Mouse (Mus musculus): ENCODE data around the gene Lcn8. TPM values are rescaled to one million over a fixed set of nuclear protein-coding genes. Genes with fewer than 3 reads are reported as not detected.

The Lcn8 gene
- polyA plus RNA-seq, 1 experiment from 2014 or later, result 0.18 TPM

GRCm38 (mm10) chr2:25634046-25634445, 18.9 kb upstream of the Lcn8 start:
- Histone ChIP-seq H3K9ac (replicated peaks) (no peak overlapping the region), H3K36me3 (replicated peaks; ENCODE audit: insufficient read depth, low read length) (no peaks in the 10 kb centered on the region), H3K4me3 (ENCODE audit: low read depth, low read length) (no peak overlapping the region), H3K4me1 (ENCODE audit: insufficient read depth) (0 out of 2 replicates have a peak, but pooled peaks cover 2% of the 10 kb centered on the region), H3K4me2 (ENCODE audit: low read depth, low read length) (no peak overlapping the region), H3K27me3 (ENCODE audit: insufficient read depth, low read length) (no peaks in the 10 kb centered on the region), H3K9me3 (ENCODE audit: low read length) (no peaks in the 10 kb centered on the region), H3K27ac (ENCODE audit: low read depth) (no peak overlapping the region)
- no peak for ATAC-seq
- TF ChIP-seq EP300 (IDR thresholded peaks at IDR 0.05; ENCODE audit: low read depth) (no peak), CTCF (IDR thresholded peaks at IDR 0.05; ENCODE audit: low read depth) (peak; percentile 42)
- DNase-seq, result no peak
- 77% methylated on average over 1 of the region's 1 CpGs for WGBS (ENCODE audit: insufficient replicate concordance)

- Histone ChIP-seq H3K9me3 (ENCODE audit: low read length) (no peaks in the 10 kb centered on the region), H3K4me2 (ENCODE audit: low read depth, low read length) (no peak overlapping the region), H3K9ac (replicated peaks) (no peak overlapping the region), H3K4me1 (ENCODE audit: insufficient read depth) (0 out of 2 replicates have a peak, but pooled peaks cover 2% of the 10 kb centered on the region), H3K4me3 (ENCODE audit: low read depth, low read length) (no peak overlapping the region), H3K27ac (ENCODE audit: low read depth) (no peak overlapping the region), H3K36me3 (replicated peaks; ENCODE audit: insufficient read depth, low read length) (no peaks in the 10 kb centered on the region), H3K27me3 (ENCODE audit: insufficient read depth, low read length) (no peaks in the 10 kb centered on the region)
- ATAC-seq, result no peak
- peak; percentile 57 for DNase-seq
- TF ChIP-seq CTCF (IDR thresholded peaks at IDR 0.05; ENCODE audit: low read depth) (peak; percentile 67), EP300 (IDR thresholded peaks at IDR 0.05; ENCODE audit: low read depth) (no peak)
- 20% methylated on average over 6 of the region's 6 CpGs for WGBS (ENCODE audit: insufficient replicate concordance)
Measured at GRCm38 (mm10) chr2:25639890-25640289, 13.0 kb upstream of the Lcn8 start.

- no peaks in the 10 kb centered on the region for H3K36me3 ChIP-seq (replicated peaks; ENCODE audit: insufficient read depth, low read length)
- 46% methylated on average over 1 of the region's 1 CpGs for WGBS (ENCODE audit: insufficient replicate concordance)
- no peak overlapping the region for H3K27ac ChIP-seq (ENCODE audit: low read depth)
- no peak overlapping the region for H3K4me2 ChIP-seq (ENCODE audit: low read depth, low read length)
- ATAC-seq (no peak), DNase-seq (no peak)
- no peaks in the 10 kb centered on the region for H3K9me3 ChIP-seq (ENCODE audit: low read length)
- H3K4me1 ChIP-seq (ENCODE audit: insufficient read depth), result no peaks in the 10 kb centered on the region
- H3K27me3 ChIP-seq (ENCODE audit: insufficient read depth, low read length), result no peaks in the 10 kb centered on the region
- TF ChIP-seq CTCF (IDR thresholded peaks at IDR 0.05; ENCODE audit: low read depth), result no peak
- no peak overlapping the region for H3K4me3 ChIP-seq (ENCODE audit: low read depth, low read length)
- no peak overlapping the region for H3K9ac ChIP-seq (replicated peaks)
Measured at GRCm38 (mm10) chr2:25654502-25654901, 1.6 kb downstream of the Lcn8 start.

- Histone ChIP-seq H3K27ac (ENCODE audit: low read depth) (no peak overlapping the region), H3K9ac (replicated peaks) (no peak overlapping the region), H3K4me1 (ENCODE audit: insufficient read depth) (no peaks in the 10 kb centered on the region), H3K4me2 (ENCODE audit: low read depth, low read length) (no peak overlapping the region), H3K9me3 (ENCODE audit: low read length) (no peaks in the 10 kb centered on the region), H3K4me3 (ENCODE audit: low read depth, low read length) (no peak overlapping the region), H3K36me3 (replicated peaks; ENCODE audit: insufficient read depth, low read length) (no peaks in the 10 kb centered on the region), H3K27me3 (ENCODE audit: insufficient read depth, low read length) (no peaks in the 10 kb centered on the region)
- no peak for ATAC-seq
- DNase-seq, result no peak
- no peak for TF ChIP-seq CTCF (IDR thresholded peaks at IDR 0.05; ENCODE audit: low read depth)
- TF ChIP-seq EP300 (IDR thresholded peaks at IDR 0.05; ENCODE audit: low read depth), result no peak
- 79% methylated on average over 4 of the region's 4 CpGs for WGBS (ENCODE audit: insufficient replicate concordance)
Measured at GRCm38 (mm10) chr2:25656691-25657090, 3.8 kb downstream of the Lcn8 start.

GRCm38 (mm10) chr2:25657246-25657645, 4.3 kb downstream of the Lcn8 start:
- DNase-seq (no peak), ATAC-seq (no peak)
- H3K36me3 ChIP-seq (replicated peaks; ENCODE audit: insufficient read depth, low read length), result no peaks in the 10 kb centered on the region
- no peak overlapping the region for H3K4me3 ChIP-seq (ENCODE audit: low read depth, low read length)
- H3K27ac ChIP-seq (ENCODE audit: low read depth), result no peak overlapping the region
- H3K9ac ChIP-seq (replicated peaks), result no peak overlapping the region
- H3K4me1 ChIP-seq (ENCODE audit: insufficient read depth), result no peaks in the 10 kb centered on the region
- H3K27me3 ChIP-seq (ENCODE audit: insufficient read depth, low read length), result no peaks in the 10 kb centered on the region
- no peak for TF ChIP-seq CTCF (IDR thresholded peaks at IDR 0.05; ENCODE audit: low read depth)
- no peak for TF ChIP-seq EP300 (IDR thresholded peaks at IDR 0.05; ENCODE audit: low read depth)
- H3K4me2 ChIP-seq (ENCODE audit: low read depth, low read length), result no peak overlapping the region
- H3K9me3 ChIP-seq (ENCODE audit: low read length), result no peaks in the 10 kb centered on the region
- WGBS (ENCODE audit: insufficient replicate concordance), result 74% methylated on average over 4 of the region's 4 CpGs

- H3K27me3 ChIP-seq (ENCODE audit: insufficient read depth, low read length), result no peaks in the 10 kb centered on the region
- H3K27ac ChIP-seq (ENCODE audit: low read depth), result no peak within 1 kb of the TSS
- H3K36me3 ChIP-seq (replicated peaks; ENCODE audit: insufficient read depth, low read length), result no peaks in the 10 kb centered on the region
- no peak within 1 kb of the TSS for H3K4me3 ChIP-seq (ENCODE audit: low read depth, low read length)
- H3K4me2 ChIP-seq (ENCODE audit: low read depth, low read length), result no peak within 1 kb of the TSS
- DNase-seq (no peak), ATAC-seq (no peak)
- no peak within 1 kb of the TSS for H3K9ac ChIP-seq (replicated peaks)
- no peaks in the 10 kb centered on the region for H3K9me3 ChIP-seq (ENCODE audit: low read length)
- H3K4me1 ChIP-seq (ENCODE audit: insufficient read depth), result no peaks in the 10 kb centered on the region
- TF ChIP-seq CTCF (IDR thresholded peaks at IDR 0.05; ENCODE audit: low read depth) (no peak), EP300 (IDR thresholded peaks at IDR 0.05; ENCODE audit: low read depth) (no peak)
Measured at GRCm38 (mm10) chr2:25657652-25658051, 4.7 kb downstream of the Lcn8 start, which contains the start of gene Lcn5. Gene Lcn5, plus strand, starts transcription at chr2:25657952.

- no peak for TF ChIP-seq CTCF (IDR thresholded peaks at IDR 0.05; ENCODE audit: low read depth)
- TF ChIP-seq EP300 (IDR thresholded peaks at IDR 0.05; ENCODE audit: low read depth), result no peak
- no peaks in the 10 kb centered on the region for H3K27me3 ChIP-seq (ENCODE audit: insufficient read depth, low read length)
- H3K36me3 ChIP-seq (replicated peaks; ENCODE audit: insufficient read depth, low read length), result no peaks in the 10 kb centered on the region
- H3K4me3 ChIP-seq (ENCODE audit: low read depth, low read length), result no peak overlapping the region
- no peak overlapping the region for H3K4me2 ChIP-seq (ENCODE audit: low read depth, low read length)
- ATAC-seq (no peak), DNase-seq (no peak)
- H3K9me3 ChIP-seq (ENCODE audit: low read length), result no peaks in the 10 kb centered on the region
- no peak overlapping the region for H3K9ac ChIP-seq (replicated peaks)
- 79% methylated on average over 8 of the region's 8 CpGs for WGBS (ENCODE audit: insufficient replicate concordance)
- no peaks in the 10 kb centered on the region for H3K4me1 ChIP-seq (ENCODE audit: insufficient read depth)
- H3K27ac ChIP-seq (ENCODE audit: low read depth), result no peak overlapping the region
Measured at GRCm38 (mm10) chr2:25660279-25660678, 7.4 kb downstream of the Lcn8 start.
